Mouse (Mus musculus) right cerebral cortex, postnatal 10 days (tissue): ENCODE data around the gene Tmem8b.
A peak's percentile ranks its signal among the peaks of the same experiment; 100 is the strongest.

Source experiments
- DNase-seq, 2 experiments: peaks; one replicate each; pipeline ENCODE4 v3.0.0; 2021; ENCODE audit warnings: low spot score in 2 of 2

Gene Tmem8b

DNA sequence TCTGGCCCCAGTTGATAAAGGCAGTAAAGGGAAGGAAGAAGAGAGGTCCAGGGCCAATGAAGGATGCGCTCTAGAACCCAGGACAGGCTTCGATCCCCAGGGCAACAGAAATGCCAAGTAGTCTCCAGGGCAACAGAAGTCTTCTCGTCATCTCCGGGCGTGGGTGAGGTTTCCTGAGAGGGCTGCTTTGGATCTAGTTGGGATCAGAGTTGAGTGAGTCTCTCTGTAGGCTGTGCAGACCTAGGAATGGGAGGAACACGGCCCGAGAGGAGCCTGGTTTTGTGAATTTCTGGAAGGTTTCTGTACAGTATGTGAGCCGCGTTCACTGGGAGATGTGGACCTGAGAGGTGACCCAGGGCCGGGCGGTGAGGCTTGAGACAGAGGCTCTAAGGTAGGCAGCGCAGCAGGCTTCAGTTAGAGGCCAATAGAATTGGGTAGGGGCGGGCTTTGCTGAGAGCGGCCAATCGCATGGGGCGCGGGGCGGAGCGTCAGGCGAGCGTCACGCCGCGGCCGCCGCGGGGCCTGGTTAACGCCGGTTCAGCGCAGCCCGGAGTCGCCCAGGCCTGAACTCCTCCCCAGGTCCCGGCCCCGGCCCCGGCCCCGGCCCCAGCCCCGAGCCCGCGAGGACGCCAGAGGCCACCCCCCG is at the start of gene Tmem8b, which contains the start of gene Fam221b:
Tmem8b (plus strand) TSS at position 190 of the 646 bp plus-strand sequence.
Fam221b (minus strand) TSS at position 364 of the 646 bp plus-strand sequence.
- peak; percentile 93 to 95 for DNase-seq

DNA sequence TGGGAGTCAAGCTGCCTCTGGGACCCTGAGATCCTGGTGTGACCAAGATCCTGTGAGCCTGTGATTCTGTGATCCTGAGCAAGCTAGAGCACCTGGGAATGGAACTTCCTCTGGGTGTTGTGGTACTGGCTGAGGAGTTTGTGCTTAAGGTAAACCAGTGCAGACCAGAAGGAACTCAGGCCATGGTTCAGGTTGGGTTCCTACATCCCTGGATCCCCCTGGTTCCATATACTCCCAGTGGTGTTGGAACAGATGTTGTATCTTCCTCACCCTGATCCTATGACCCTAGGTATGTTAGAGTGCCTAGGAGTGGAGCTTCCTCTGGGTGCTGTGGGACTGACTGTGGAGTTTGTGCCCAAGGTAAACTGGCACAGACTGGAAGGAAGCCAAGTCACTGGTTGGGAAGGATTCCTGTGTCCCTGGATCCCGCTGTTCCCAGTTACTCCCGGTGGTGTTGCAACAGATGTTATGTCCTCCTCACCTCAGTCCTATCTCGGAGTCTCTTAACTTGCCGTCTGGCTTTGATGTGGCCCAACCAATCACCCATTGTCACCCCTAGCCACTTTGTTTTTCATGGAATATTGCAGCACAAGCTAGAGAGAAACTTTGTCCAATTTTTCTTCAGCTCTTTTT is 48.5 kb upstream of the Tmem8b start:
- DNase-seq, result peak in 1 of 2 experiments; percentile 18

DNA sequence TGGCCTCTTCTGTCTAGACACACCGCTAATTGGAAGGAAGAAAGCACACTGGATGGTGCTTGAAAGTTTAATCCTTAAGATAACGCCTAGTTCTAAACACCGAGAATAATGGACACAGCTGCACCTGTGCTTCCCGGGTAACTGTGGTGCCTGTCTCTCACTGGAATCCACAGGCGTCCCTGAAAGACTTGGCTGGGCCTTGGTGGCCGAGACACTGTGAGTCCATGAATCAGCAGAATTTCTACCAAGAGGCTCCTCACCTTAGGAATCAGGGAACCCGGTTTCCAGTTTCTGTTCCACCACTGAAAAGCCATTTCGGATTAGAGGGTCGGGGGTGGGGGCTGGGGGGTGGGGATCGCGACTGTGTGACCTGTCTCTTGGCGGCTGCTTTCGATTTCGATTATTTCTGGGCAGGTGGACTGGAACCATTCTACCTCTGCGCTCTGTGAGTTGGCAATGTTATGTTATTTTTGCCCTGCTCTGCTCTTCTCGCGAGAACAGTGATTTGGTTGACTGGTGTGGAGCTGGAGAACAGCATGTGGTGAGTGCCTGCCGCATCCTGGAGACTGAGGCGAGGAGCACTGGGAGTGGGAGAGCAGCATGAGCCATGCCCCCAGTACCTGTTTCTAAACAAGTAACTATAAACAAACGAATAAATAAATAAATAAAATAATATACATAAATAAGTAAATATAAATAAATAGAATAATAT is 39.5 kb upstream of the Tmem8b start:
- DNase-seq, result peak; percentile 44 to 57

DNA sequence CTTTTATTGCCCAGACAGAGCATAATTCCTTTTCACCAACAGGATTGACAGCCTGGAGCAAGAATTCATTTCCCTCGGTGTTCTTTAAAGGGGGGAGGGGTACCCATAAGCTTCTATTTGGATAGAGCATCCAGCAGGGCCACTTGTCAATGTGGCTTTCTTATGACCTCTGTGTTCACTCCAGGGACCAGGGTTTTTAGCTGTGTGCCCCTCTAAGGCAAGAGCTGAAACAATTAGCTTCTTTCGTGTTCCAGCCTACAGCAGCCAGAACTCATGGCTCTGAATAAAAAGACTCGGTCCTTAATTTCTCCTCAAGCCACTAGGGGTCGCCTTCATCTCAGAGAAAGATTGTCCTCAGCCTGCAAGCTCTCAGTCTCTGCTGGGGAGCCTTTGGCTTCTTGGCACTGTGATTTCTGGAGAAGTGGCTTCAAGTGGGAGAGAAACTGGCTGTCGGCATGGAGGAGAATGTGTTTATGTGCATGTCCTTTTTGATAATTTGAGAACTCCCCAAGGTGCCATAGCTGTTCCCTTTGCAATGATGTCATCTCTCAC is 38.7 kb upstream of the Tmem8b start:
- peak; percentile 92 for DNase-seq

DNA sequence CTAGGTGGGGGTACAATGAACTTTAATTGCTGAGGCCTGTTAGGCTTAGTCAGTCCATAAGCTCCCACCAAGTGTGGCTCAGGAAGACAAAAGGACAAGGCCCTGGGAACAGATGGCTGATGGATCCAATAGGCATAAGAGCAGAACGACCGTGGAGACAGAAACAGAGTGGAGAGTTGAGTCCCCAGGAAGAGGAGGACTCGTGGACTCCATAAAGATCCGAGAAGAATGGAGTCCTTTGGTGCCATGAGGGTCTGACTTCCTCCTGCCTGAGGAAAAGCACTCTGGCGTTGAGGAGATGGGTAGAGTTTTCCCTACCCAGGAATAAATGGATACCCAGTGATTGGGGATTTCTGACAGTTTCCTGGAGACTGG is 38.1 kb upstream of the Tmem8b start:
- DNase-seq, result peak in 1 of 2 experiments; percentile 19

DNA sequence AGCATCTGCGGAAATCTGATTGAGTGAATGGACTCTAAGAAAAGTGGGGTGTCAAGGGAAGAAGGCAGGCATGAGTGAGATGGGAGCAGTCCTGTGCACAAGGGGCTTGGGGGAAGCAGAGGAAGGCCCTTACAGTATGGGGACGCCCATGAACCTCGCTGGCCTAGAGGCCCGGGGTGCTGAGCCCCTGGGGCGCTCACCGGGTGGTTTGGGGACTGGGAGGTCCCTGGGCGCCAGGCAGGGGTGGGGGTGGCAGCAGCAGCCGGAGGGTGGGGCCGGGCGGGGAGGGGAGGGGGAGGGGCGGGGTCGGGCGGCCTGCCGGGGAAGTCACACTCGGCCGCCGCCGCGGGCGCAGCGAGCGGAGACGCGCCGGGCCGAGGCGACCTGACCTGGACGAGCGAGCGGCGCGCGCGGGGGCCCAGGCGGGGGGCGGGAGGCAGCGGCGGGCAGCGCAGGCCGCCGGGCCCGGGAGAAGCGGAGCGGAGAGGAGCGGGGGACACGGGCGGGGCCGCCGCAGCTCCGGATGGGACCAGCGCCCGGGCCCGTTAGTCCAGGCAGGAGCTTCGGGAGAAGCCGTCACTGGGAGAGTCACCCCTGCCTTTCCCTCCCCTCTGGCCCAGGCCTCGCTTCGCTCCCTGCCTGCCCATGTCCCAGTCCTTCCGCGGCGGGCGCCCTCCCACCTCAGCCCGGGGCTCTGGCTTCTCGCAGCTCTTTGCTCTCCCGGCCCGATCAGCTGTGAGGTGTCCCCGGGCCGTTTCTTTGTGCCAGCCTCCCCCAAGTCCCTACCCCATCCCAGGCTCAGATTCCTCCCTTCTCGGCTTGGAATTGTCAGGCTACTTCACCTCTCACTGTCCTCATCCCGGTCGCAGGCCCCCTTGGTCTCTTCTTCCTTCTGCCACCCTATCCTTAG is 37.5 kb upstream of the Tmem8b start, which contains the start of gene Npr2:
Npr2 (plus strand) TSS at position 890 of the 910 bp plus-strand sequence.
- DNase-seq, result peak; percentile 49 to 55

DNA sequence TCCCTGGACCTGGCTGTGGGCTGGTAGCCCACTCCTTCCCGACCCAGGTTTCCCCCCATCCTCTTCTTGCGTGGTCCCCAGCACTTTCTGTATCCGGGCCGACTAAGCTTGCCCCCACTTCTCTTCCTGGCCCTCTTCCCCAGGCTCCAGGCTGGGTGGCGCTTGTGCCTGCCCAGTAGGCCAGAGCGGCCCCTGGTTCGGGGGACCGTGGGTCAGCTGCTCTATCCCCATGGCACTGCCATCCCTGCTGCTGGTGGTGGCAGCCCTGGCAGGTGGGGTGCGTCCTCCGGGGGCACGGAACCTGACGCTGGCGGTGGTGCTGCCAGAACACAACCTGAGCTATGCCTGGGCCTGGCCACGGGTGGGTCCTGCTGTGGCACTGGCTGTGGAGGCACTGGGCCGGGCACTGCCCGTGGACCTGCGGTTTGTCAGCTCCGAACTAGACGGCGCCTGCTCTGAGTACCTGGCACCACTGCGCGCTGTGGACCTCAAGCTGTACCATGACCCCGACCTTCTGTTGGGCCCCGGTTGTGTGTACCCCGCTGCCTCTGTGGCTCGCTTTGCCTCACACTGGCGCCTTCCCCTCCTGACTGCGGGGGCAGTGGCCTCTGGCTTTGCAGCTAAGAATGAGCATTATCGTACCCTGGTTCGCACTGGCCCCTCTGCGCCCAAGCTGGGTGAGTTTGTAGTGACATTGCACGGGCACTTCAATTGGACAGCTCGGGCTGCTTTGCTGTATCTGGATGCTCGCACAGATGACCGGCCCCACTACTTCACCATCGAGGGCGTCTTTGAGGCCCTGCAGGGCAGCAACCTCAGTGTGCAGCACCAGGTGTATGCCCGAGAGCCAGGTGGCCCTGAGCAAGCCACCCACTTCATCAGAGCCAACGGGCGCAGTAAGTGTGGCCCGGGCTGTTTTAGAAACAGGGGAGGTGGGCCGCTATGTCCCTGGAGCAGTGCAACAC is 36.5 kb upstream of the Tmem8b start:
- peak; percentile 34 to 43 for DNase-seq

DNA sequence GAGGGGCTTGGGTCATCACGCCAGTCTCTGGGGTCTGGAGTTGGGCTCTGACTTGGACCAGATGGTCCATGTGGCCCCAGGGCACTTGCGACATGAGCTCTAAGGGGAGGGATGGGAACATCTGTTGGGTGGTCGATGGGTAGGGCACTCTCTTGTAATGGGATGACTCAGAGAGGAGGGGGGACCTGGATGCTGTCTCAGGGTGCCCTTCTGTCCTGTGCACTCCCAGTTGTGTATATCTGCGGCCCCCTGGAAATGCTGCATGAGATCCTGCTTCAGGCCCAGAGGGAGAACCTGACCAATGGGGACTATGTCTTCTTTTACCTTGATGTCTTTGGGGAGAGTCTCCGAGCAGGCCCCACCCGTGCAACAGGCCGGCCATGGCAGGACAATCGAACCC is 35.5 kb upstream of the Tmem8b start:
- peak; percentile 19 to 20 for DNase-seq

DNA sequence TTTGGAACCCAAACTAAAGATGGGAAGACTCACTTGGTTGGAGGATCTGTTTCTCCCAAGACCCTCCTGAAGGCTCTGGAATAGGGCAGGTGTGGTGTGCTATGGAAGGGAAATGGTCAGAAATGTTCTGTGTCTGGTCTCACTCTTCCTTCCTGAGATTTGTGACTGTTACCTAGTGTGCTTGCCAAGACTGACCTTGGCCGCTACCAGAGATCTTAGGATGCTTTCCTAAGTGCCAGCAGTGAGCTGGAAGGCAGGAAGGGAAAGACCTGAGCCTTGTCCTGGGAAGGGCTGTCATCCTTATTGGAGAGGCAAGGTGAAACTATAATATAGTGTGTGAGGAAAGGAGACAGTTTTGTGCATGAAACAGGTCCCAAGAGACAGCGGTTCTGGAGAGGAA is 35.0 kb upstream of the Tmem8b start:
- DNase-seq, result peak in 1 of 2 experiments; percentile 9

DNA sequence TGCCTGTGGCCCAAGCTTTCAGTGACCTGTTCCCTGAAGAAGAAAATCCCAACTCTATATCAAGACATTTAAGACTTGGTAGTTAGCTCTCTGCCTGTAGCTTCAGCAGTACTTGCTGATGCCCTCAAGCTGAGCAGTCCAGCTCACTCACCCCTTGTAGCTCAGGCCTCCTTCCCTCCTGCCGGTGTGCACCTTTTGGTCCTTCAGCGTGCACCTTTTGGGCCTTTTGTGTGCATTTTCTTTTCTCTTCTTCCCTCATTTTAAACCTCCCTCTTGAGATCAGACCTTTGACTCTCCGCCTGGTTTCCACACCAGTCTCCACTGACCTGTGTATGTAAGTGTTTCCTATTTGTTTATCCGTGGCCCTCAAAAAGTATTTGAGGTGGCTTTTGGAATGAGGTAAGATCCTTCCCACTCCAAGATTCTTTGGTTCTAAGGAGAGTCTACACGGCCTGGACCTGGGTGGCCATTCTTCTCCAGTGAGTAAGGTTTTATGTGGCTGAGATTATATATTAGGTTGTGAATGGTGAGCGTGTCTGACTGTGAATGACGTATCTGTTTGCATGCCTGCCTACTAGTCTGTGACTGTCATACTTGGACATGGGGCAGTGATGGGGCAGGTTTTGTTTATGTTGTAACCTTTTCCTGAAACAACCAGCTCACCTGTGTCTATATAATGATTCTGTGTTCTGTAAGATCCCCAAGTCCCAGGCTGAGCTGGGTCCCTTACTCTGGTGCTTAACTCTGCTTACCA is 34.0 kb upstream of the Tmem8b start:
- peak; percentile 5 to 12 for DNase-seq

DNA sequence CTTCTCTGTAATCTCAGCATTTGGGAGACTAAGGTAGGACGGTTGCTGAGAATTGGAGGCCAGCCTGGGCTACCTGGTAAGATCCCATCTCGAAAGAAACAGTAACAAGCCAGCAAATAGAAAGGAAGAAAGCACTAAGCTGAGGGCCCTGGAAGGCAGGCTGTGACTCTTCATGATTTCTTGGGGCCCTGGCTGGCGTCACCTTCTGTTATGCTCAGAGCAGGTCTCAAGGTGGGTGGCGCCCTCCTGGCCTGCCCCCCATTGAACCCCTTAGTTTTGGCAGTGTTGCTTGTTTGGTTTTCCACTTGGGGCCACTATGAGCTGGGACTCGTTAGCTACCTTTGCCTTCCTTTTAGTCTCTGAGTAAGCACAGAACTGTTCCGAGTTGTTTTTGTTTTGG is 32.0 kb upstream of the Tmem8b start:
- peak; percentile 10 to 16 for DNase-seq

DNA sequence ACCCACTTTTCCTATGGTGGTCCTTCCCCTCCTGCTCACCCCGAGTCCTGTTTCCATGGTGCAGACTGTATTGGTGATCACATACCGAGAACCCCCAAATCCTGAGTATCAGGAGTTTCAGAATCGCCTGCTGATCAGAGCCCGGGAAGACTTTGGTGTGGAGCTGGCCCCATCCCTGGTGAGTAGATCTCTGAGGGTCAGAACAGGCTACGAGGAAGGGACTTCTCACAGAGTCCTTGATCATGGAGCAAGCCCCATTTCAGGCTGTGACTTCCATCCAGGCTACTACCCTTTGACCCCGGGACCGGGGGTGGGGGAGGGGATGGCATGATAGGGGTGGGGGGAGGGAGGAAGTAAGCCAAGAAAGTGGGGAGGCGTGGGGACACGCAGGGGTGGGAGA is 28.7 kb upstream of the Tmem8b start:
- DNase-seq, result peak; percentile 13

DNA sequence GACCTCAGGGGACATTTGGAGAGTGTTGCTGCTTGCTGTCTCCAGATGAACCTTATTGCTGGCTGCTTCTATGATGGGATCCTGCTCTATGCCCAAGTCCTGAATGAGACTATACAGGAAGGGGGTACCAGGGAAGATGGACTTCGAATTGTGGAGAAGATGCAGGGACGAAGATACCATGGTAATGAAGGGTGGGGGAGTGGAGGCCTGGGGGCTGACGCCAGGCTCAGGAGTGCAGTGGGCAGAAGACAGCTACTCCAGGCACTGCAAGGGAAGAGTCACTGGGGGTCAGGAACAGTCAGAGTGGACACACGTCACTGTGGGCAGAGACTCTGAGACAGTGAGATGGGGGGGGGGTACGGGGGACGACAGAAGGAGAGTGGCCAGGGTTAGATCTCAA is 28.3 kb upstream of the Tmem8b start:
- peak; percentile 9 to 17 for DNase-seq

DNA sequence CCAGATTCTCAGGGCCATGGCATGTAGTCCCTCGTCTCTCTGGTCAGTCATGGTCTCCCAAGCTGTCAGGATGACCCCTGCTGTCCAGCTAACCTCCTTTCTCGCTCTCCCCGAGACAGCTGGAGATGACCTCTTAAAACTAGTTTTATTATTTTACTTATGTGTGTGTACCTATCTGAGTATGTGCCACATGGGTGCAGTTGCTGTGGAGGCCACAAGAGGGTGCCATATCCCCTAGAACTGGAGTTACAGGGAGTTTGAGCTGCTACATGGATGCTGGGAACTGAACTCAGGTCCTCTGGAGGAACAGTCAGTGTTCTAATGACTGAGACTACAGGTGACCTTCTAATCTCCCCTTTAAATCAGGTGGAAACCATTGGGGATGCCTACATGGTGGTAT is 19.0 kb upstream of the Tmem8b start:
- no peak for DNase-seq

DNA sequence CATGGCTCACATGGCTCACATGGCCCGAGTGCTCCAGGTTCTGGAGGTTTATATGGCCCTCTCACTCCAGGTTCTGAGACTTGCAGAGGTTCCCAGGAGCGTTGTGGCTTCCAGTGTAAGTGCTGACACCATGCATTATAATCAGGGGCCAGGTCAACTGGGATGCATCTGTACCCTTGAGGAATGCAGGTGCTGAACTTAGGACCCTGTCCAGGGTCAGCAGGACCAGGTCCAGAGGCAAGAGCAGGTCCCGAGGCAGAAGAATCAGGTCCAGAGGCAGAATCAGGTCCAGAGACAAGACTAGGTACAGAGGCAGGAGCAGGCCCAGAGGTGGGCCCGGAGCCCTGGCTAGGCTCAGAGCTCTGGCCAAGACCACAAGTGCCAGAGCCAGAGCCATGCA is 16.0 kb upstream of the Tmem8b start:
- peak in 1 of 2 experiments; percentile 36 for DNase-seq

DNA sequence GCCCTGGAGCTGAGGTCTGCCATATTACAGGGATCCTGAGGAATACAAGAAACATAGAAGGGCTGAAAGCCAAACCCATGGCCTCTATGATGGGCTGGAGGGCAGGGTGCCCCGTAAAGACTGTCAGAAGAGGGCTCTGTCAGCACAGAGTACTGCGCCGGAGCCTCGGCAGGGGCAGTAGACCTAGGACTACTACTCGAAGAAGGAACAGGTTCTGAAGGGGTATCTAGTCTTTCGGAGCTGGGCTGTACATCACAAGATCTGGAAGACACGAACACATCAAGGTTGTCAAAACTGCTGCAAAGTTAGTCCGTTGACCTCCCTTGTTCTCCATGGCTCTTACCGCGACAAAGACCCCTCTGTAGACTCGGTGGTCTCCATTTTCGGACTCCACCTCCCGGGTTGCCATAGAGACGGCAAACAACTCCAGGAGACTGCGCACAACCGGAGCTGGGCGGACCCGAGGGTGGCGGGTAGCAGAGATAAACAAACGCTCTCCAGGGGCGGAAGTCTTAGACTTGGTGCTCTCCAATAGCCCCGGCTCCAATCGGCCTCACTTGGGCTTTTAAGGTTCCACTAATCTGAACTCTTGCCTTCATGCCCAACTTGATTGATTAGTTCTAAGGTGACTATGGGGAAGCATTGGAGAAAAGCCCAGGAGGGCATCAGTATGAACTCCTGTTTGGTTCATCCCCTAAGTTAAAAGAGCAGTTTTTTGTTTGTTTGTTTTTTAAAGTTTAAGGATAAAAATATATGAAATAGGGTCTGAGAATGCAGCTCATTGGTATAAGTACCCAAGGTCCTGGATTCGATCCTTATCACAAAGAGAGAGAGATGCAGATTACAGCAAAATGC is 15.4 kb upstream of the Tmem8b start, which contains the start of gene Spag8:
Spag8 (minus strand) TSS at position 434 of the 855 bp plus-strand sequence.
- DNase-seq, result peak; percentile 81 to 84

DNA sequence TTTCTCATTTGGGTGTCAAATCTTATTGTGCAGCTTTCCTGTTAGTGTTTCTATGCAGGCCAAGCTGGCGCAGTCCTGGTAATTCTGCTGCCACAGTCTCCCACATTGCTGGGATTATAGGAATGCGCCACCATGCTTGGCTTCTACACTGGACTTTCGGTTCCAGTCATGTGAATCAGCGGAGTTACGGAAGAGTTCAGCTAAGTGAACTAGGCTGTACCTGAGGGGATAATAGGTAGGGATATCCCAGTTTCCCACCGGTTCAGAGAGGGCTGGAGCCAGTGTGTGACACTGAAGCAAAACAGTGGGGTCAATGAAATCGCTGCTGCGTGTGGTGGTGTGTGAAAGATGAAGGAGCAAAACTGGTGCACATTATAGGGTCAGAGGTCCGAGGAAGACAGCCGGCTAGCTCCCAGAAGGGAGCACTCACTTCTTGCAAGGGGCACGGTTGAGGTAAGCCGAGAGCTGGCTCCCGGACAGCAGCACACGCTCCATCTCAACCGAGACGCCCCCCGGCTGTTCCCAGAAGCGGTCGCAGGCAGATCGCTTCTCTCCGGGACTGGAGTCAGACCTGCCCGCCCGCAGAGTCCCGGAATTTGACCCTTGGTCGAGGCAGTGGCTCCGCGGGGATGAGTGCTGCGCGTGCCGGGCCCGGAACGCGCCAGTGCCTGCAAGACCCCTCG is 13.0 kb upstream of the Tmem8b start:
- DNase-seq, result no peak
